Mouse (Mus musculus): ENCODE data around the gene Ildr1. TPM values are rescaled to one million over a fixed set of nuclear protein-coding genes. Genes with fewer than 3 reads are reported as not detected.
A peak's percentile ranks its signal among the peaks of the same experiment; 100 is the strongest.

Ildr1 gene
- polyA plus RNA-seq, 1 experiment from 2014 or later = not detected

- Histone ChIP-seq H3K4me2 (no peak overlapping the region), H3K27me3 (no peaks in the 10 kb centered on the region), H3K4me3 (no peak overlapping the region), H3K36me3 (ENCODE audit: poor library complexity, severe bottlenecking) (no peaks in the 10 kb centered on the region), H3K9ac (no peak overlapping the region), H3K27ac (no peak overlapping the region), H3K4me1 (no peaks in the 10 kb centered on the region), H3K9me3 (replicated peaks) (no peaks in the 10 kb centered on the region; the same call in 1 of the 2 replicates)
- ATAC-seq = no peak
- WGBS = 88% methylated on average over 7 of the region's 7 CpGs
Measured at GRCm38 (mm10) chr16:36708751-36709150, 15.0 kb downstream of the Ildr1 start.

GRCm38 (mm10) chr16:36709405-36709804, 15.6 kb downstream of the Ildr1 start:
- WGBS = 93% methylated on average over 17 of the region's 17 CpGs
- no peak overlapping the region for H3K9ac ChIP-seq
- no peak overlapping the region for H3K4me3 ChIP-seq
- no peaks in the 10 kb centered on the region for H3K4me1 ChIP-seq
- ATAC-seq = no peak
- no peaks in the 10 kb centered on the region for H3K36me3 ChIP-seq (ENCODE audit: poor library complexity, severe bottlenecking)
- no peaks in the 10 kb centered on the region for H3K27me3 ChIP-seq
- H3K9me3 ChIP-seq (replicated peaks) = no peaks in the 10 kb centered on the region; the same call in 1 of the 2 replicates
- no peak overlapping the region for H3K4me2 ChIP-seq
- H3K27ac ChIP-seq = no peak overlapping the region

GRCm38 (mm10) chr16:36710794-36711193, 17.0 kb downstream of the Ildr1 start:
- no peak overlapping the region for H3K4me3 ChIP-seq
- H3K4me2 ChIP-seq = no peak overlapping the region
- no peak for ATAC-seq
- H3K4me1 ChIP-seq = no peaks in the 10 kb centered on the region
- no peak overlapping the region for H3K9ac ChIP-seq
- no peaks in the 10 kb centered on the region; the same call in 1 of the 2 replicates for H3K9me3 ChIP-seq (replicated peaks)
- no peaks in the 10 kb centered on the region for H3K27me3 ChIP-seq
- no peak overlapping the region for H3K27ac ChIP-seq
- H3K36me3 ChIP-seq (ENCODE audit: poor library complexity, severe bottlenecking) = no peaks in the 10 kb centered on the region
- 100% methylated on average over 2 of the region's 2 CpGs for WGBS

- H3K36me3 ChIP-seq (ENCODE audit: poor library complexity, severe bottlenecking) = no peaks in the 10 kb centered on the region
- no peak overlapping the region for H3K4me2 ChIP-seq
- WGBS = 92% methylated on average over 12 of the region's 12 CpGs
- no peaks in the 10 kb centered on the region for H3K27me3 ChIP-seq
- H3K9me3 ChIP-seq (replicated peaks) = no peaks in the 10 kb centered on the region; the same call in 1 of the 2 replicates
- H3K27ac ChIP-seq = no peak overlapping the region
- H3K4me3 ChIP-seq = no peak overlapping the region
- no peak for ATAC-seq
- H3K4me1 ChIP-seq = no peaks in the 10 kb centered on the region
- no peak overlapping the region for H3K9ac ChIP-seq
Measured at GRCm38 (mm10) chr16:36711760-36712159, 18.0 kb downstream of the Ildr1 start.

GRCm38 (mm10) chr16:36717481-36717880, 23.7 kb downstream of the Ildr1 start:
- Histone ChIP-seq H3K9me3 (replicated peaks) (no peaks in the 10 kb centered on the region), H3K4me2 (no peak overlapping the region), H3K4me1 (peaks cover 7% of the 10 kb centered on the region), H3K9ac (no peak overlapping the region), H3K36me3 (ENCODE audit: poor library complexity, severe bottlenecking) (no peaks in the 10 kb centered on the region), H3K4me3 (no peak overlapping the region), H3K27ac (no peak overlapping the region), H3K27me3 (no peaks in the 10 kb centered on the region)
- 87% methylated on average over 4 of the region's 4 CpGs for WGBS
- ATAC-seq = no peak

- Histone ChIP-seq H3K9me3 (replicated peaks) (no peaks in the 10 kb centered on the region), H3K36me3 (ENCODE audit: poor library complexity, severe bottlenecking) (no peaks in the 10 kb centered on the region), H3K4me3 (no peak overlapping the region), H3K27me3 (no peaks in the 10 kb centered on the region), H3K4me2 (no peak overlapping the region), H3K27ac (no peak overlapping the region), H3K9ac (no peak overlapping the region), H3K4me1 (peaks cover 7% of the 10 kb centered on the region)
- ATAC-seq = no peak
Measured at GRCm38 (mm10) chr16:36718637-36719036, 24.9 kb downstream of the Ildr1 start.

GRCm38 (mm10) chr16:36720194-36721055, 26.6 kb downstream of the Ildr1 start:
- ATAC-seq = 0 out of 2 replicates have a peak, but pooled peaks have one; percentile 36
- no peaks in the 10 kb centered on the region for H3K36me3 ChIP-seq (ENCODE audit: poor library complexity, severe bottlenecking)
- no peaks in the 10 kb centered on the region for H3K27me3 ChIP-seq
- H3K4me2 ChIP-seq = no peak overlapping the region
- H3K4me1 ChIP-seq = peaks cover 7% of the 10 kb centered on the region
- 55% methylated on average over 13 of the region's 13 CpGs for WGBS
- H3K4me3 ChIP-seq = no peak overlapping the region
- H3K9ac ChIP-seq = no peak overlapping the region
- H3K27ac ChIP-seq = no peak overlapping the region
- no peaks in the 10 kb centered on the region for H3K9me3 ChIP-seq (replicated peaks)

GRCm38 (mm10) chr16:36722739-36723138, 29.0 kb downstream of the Ildr1 start:
- Histone ChIP-seq H3K27ac (no peak overlapping the region), H3K9ac (no peak overlapping the region), H3K36me3 (ENCODE audit: poor library complexity, severe bottlenecking) (no peaks in the 10 kb centered on the region), H3K4me2 (no peak overlapping the region), H3K4me3 (no peak overlapping the region), H3K4me1 (peaks cover 7% of the 10 kb centered on the region), H3K27me3 (no peaks in the 10 kb centered on the region), H3K9me3 (replicated peaks) (no peaks in the 10 kb centered on the region)
- 18% methylated on average over 4 of the region's 4 CpGs for WGBS
- no peak for ATAC-seq

GRCm38 (mm10) chr16:36723880-36724443, 30.2 kb downstream of the Ildr1 start:
- Histone ChIP-seq H3K36me3 (ENCODE audit: poor library complexity, severe bottlenecking) (no peaks in the 10 kb centered on the region), H3K4me1 (peaks cover 7% of the 10 kb centered on the region), H3K27ac (no peak overlapping the region), H3K27me3 (no peaks in the 10 kb centered on the region), H3K4me2 (no peak overlapping the region), H3K9ac (no peak overlapping the region), H3K4me3 (no peak overlapping the region), H3K9me3 (replicated peaks) (no peaks in the 10 kb centered on the region)
- no peak for ATAC-seq
- 66% methylated on average over 3 of the region's 3 CpGs for WGBS

GRCm38 (mm10) chr16:36728959-36729358, 35.2 kb downstream of the Ildr1 start:
- no peak overlapping the region for H3K4me3 ChIP-seq
- no peaks in the 10 kb centered on the region for H3K4me1 ChIP-seq
- ATAC-seq = no peak
- H3K36me3 ChIP-seq (ENCODE audit: poor library complexity, severe bottlenecking) = no peaks in the 10 kb centered on the region
- no peaks in the 10 kb centered on the region for H3K27me3 ChIP-seq
- no peak overlapping the region for H3K4me2 ChIP-seq
- WGBS = 86% methylated on average over 2 of the region's 2 CpGs
- H3K9me3 ChIP-seq (replicated peaks) = no peaks in the 10 kb centered on the region
- H3K27ac ChIP-seq = no peak overlapping the region
- no peak overlapping the region for H3K9ac ChIP-seq

GRCm38 (mm10) chr16:36732572-36732971, 38.8 kb downstream of the Ildr1 start:
- no peak overlapping the region for H3K4me2 ChIP-seq
- H3K27me3 ChIP-seq = no peaks in the 10 kb centered on the region
- H3K9ac ChIP-seq = no peak overlapping the region
- no peak overlapping the region for H3K27ac ChIP-seq
- ATAC-seq = no peak
- no peaks in the 10 kb centered on the region for H3K9me3 ChIP-seq (replicated peaks)
- H3K4me3 ChIP-seq = no peak overlapping the region
- no peaks in the 10 kb centered on the region for H3K36me3 ChIP-seq (ENCODE audit: poor library complexity, severe bottlenecking)
- H3K4me1 ChIP-seq = no peaks in the 10 kb centered on the region

GRCm38 (mm10) chr16:36733827-36734226, 40.0 kb downstream of the Ildr1 start:
- no peak overlapping the region for H3K27ac ChIP-seq
- H3K4me1 ChIP-seq = no peaks in the 10 kb centered on the region
- H3K27me3 ChIP-seq = no peaks in the 10 kb centered on the region
- H3K9ac ChIP-seq = no peak overlapping the region
- H3K4me3 ChIP-seq = no peak overlapping the region
- ATAC-seq = no peak; the same call in 1 of the 2 replicates
- no peak overlapping the region for H3K4me2 ChIP-seq
- no peaks in the 10 kb centered on the region for H3K9me3 ChIP-seq (replicated peaks)
- H3K36me3 ChIP-seq (ENCODE audit: poor library complexity, severe bottlenecking) = no peaks in the 10 kb centered on the region
- 52% methylated on average over 1 of the region's 1 CpGs for WGBS

Measured in forebrain, embryonic 13.5 days (tissue).